Mouse (Mus musculus) T-helper 17 cell (primary cell): ENCODE measurements at regions not wholly inside any gene's neighbourhood (a gene's known extent, or its start where the extent isn't known, plus 50 kb on each side); places are given as distances from the start of the nearest gene placed in this dataset.

ENCODE experiments used
- in situ Hi-C, 2 experiments: fragments of 300-600 bp; cut with MboI, MseI; formaldehyde crosslinking; loops; 1 replicate in 1 of 2; 2 replicates in 1 of 2; pipeline ENCODE4 v1.15.1; 2025; ENCODE audit warnings: high pct_unique_total_duplicates in 2 of 2

- in situ Hi-C loops, result no loop called here
These were observed 343.6 kb upstream of the Fam19a5 start for GRCm38 (mm10) chr15:87200282-87201048.

GRCm38 (mm10) chr15:87201055-87201454 is 343.0 kb upstream of the Fam19a5 start:
- in situ Hi-C loops, result no loop called here

DNA sequence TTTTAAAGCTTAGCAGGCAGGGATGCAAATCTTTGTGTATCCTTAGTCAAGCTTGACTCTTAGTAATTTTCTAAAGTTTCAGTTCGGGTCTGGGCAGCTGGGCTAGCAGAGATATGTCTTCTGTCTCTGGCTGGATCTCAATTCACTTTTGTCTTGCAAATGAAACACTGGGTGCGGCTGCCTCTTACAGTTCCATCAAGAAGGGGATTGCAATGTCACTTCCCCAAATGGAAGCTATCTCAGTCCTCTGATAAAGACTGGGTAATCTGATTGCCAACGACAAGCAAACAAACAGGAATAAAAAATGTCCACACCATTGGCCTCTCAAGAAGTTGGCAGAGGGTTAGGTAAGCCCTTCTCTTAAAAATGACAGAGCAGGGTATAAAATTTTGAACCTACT is 314.1 kb upstream of the Fam19a5 start:
- in situ Hi-C loops, result no loop called here

DNA sequence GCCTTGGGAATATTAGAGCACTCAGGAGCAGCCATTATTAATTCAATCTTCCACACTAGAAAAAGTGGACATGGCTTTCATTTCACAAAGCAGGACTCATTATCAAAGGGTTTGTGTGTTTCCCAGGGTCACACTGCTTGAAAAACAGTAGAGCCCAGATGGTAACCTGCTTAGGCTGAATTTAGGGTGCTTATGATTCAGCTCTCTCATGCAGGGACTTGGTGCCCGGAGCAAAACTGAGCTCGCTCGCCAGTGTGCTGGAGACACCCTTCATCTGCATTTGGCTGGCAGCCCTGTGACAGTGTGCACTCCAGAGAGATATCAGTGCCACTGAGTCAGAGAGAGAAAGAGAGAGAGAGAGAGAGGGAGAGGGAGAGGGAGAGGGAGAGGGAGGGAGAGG is 308.0 kb upstream of the Fam19a5 start:
- in situ Hi-C loops, result no loop called here

DNA sequence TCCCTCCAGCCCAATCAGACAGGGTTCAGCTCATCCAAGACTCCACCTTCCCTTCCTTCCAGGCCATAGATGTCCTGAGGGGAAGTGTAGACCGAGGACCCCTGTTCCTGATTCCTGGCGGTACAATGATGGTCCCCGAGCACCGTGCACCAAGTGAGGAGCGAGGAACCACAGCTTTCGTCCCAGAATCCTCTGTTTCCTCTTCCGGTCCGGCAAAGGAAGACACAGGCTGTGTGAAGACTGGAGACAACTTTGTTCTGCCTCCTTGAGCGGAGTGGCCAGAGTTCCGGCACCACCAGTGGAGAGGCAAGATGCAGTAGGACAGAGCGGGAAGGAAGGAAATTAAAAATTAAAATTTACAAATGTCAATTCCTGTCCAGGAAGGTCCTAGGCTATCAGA is 305.0 kb upstream of the Fam19a5 start:
- in situ Hi-C loops, result no loop called here

DNA sequence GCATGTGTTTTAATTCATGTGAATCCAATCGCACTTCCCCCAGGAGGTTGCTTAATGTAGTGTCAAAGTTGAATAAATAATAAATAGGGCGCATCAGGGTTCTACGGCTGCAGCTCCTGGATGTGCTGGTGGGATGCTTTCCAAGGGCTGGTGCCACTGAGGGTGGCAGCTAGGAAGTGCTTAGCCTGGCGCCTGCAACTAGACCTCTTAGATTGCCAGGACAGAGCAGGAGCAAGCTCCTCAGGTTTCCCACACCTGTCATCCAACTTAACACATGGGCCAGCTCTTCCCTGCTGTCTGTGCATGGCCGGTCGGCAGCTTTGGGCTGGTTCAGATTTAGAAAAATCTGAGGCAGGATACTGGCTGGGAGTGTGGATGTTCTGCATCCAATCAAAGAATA is 282.6 kb upstream of the Fam19a5 start:
- in situ Hi-C loops, result loop anchor here in 1 of 2 experiments (5.0 kb wide), 1 partner anchor 91 kb away; no protein-coding TSS in a partner anchor

DNA sequence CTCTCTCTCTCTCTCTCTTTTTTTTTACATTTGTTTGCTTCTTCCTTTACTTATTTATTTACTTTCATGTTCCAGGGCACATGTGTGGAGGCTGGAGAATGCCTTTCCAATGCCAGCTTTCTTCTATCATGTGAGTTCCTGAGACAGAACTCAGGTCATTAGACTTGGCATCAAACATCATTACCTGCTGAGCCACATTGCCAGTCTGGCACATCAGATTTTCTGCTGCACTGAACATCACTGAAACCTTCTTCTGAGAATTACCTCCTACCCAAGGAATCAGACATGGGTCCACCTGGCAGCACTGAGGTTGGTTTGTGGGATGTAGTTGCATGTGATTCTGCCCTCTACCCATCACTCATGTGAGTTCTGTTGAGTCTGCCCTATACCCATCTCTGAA is 279.2 kb upstream of the Fam19a5 start:
- in situ Hi-C loops, result loop anchor here in 1 of 2 experiments (5.0 kb wide), 1 partner anchor 87 kb away; no protein-coding TSS in a partner anchor

DNA sequence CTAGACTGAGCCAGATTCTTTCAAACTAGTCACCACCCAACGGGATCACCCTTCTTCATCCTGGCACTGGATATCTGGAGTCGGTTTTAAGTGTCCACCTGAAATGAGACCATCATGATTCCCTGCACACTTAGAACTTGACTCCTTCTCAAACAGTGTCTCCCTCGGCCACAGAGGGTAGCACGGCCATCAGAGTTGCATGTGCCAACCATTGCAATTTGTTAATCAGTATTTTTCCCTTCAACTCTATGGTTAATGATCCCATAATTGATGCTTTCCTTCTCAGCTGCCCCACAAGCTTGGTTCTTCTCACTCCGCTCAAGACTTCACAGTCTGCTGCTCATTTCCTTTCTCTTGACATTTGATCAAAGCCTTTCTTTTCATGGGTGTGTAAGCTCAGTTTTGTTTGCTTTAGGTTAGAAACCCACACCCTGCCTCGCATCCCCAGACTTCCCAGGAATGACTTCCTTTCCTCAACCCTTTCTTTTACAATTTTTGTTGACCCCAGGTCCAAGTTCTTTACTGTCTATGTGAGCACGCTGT is 253.0 kb upstream of the Fam19a5 start:
- in situ Hi-C loops, result no loop called here

DNA sequence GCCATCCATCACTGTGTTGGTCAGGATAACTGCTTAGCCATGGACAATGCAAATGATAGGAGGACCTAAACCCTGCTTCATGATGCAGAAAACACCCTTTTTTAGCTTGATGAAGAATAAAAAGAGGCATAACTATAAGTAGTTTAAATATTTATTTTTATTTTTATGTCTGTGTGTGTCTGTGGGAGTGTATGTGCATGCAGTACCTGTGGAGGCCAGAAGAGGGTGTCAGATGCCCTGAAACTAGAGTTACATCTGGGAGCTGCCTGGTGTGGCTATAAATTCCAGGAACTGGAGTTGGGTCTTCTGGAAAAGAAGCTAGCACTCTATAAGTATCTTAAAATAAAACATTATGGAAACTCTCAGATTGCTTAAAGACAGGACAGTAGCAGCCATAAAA is 224.2 kb upstream of the Fam19a5 start:
- in situ Hi-C loops, result no loop called here

DNA sequence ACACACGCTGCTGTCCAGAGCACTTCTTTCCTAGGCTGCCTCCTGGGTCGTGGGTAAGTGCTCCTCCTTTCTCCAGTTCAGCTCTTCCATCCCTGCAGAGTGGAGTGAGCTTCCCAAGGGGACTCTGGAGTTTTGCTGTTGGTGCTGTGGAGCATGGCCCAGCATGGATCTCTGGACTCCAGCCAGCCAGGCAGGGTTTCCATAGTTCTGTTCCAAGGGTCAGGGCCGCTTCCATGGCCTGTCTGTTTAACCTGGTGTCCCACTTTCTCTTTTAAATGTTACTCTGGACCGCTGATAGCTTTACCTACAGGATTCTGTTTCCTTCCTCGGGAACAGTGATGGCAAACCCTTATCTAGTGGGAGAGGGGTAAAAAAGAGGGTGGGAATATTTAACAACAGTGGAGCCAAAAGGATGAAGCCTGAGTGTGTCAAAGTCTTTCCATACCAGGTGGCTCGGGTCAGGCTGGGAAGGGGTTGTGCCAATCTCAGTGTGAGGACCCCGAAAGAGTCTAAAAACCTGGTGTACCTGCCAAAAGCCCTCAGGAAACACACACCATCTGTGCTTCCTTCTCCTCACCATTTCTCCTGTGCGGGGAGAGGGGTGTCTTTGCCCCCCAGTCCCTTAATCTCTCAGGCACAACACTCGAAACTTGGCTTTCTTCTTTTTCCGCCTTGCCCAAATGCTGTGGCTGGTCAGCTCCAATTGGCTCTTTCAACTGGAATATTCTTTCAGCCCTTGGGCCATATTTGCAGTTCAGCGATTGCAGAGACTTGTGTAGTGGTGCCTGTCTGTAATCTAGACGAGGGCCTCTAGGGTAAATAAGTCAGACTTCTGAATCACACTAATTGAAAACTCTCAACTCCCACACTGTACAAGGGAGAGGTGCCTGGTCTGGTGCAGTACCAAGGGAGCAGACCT is 222.8 kb upstream of the Fam19a5 start:
- in situ Hi-C loops, result no loop called here

DNA sequence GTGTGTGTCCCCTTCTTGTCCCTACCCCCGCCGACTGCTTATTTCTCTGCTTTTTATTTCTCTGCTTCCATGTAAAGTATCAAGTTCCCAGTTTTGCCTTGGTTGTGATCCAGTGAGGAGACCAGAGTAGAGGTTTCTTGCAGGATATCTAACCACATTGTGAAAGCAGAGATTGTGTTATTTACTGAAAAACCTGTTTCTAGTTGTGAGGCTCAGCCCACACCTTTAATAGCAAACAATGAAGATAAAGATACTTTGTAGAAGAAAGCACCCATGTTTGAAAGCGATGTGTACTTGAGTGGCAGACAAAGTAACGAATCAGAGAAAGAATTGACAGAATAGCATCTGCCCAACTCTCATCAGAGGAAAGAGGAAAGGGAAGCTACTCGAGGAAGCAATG is 218.7 kb upstream of the Fam19a5 start:
- in situ Hi-C loops, result no loop called here

DNA sequence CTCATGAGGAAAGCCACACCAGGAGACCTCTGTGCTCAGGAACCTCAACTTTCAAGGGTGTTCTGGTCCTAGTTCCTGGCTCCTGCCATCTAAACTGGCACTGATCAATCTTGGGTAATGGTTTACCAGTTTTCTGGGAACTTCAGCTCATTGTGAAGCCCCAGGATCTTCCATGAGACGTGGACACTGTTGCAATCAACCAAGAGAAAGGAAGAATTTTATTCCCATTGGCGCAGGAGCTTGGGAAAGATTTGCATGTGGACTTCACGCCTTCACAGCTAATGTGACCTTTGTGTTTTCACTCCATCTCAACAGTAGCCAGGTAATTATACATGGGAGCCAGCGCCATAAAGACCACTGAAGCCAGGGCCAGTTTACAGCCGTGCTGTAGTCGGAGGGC is 217.8 kb upstream of the Fam19a5 start:
- in situ Hi-C loops, result no loop called here

- in situ Hi-C loops, result no loop called here
These were observed 211.7 kb upstream of the Fam19a5 start for GRCm38 (mm10) chr15:87332441-87332840.

- in situ Hi-C loops, result no loop called here
These were observed 210.6 kb upstream of the Fam19a5 start for GRCm38 (mm10) chr15:87333527-87333926.

DNA sequence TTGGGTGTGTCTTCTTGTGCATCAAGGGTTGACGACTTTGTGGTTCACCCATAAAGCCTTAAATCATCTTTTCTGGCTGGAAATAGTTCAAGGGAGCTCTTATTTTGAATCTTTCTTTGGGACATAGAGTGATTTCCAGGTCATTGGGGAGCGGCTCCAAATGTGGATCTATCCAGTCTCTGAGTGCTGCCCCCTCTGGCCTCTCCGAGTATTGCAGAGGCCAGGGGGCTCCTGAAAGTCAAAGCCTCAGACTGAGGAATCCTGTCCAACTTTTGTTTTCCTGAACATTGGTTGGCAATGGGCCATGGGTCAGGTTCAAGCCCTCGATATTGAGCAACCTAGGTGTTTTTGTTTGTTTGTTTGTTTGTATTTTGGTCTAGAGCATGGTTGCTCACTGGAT is 209.7 kb upstream of the Fam19a5 start:
- in situ Hi-C loops, result no loop called here

DNA sequence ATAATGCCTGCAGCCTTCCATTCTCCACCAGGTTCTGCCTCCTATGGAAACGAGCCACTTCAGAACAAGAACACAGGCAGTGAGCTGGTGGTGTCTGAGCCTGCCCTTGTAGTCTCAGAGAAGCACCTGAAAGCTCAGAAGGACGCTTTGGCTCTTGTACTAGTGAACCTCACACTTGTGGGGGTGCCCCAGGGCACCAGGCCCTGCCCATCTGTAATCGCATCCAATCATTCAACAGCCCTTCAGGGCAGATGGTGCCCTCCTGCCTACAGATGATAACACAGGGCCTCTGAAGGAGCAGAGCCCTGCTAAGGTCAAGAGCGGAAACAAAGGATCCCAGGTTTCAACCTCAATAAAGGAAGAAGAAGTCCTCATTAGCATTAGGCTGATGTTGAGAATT is 208.8 kb upstream of the Fam19a5 start:
- in situ Hi-C loops, result no loop called here

DNA sequence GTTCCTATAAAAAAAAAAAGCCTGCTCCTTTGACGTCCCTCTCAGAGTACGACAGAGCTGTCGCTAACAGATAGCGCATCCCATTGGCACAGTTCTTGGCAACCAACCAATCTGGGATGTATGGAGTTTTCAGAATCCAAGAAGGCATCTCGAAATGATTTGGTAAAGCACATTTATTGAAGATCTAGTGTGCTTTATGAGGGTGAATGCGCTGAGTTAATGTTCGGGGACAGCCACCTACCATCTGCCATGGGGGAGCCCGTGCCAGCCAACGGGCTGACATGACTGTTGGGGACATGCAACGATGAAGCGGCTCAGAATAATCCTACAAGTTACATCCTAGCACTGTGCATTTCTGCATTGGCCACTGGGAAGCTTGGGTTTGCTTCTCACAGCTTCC is 208.4 kb upstream of the Fam19a5 start:
- in situ Hi-C loops, result no loop called here

GRCm38 (mm10) chr15:87339904-87340303 is 204.2 kb upstream of the Fam19a5 start:
- in situ Hi-C loops, result no loop called here

DNA sequence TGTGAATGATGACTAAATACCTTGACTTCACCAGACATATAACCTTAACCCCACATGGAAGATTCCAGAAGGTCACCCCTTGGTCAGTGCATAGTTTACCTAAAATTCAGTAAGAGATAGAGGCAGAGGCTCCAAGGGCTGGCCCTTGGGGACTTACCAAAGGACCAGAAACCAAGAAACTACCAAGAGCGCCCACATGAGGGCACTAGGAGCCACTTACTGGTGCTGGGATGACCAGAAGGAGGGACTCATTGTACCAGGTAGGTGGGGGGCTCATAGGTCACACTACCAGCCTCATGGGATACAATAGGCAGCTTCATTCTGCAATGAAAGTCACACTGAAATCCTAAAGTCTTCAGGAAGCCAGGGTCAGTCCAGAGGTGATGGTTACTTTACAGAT is 201.4 kb upstream of the Fam19a5 start:
- in situ Hi-C loops, result no loop called here

GRCm38 (mm10) chr15:87345826-87346225 is 198.3 kb upstream of the Fam19a5 start:
- in situ Hi-C loops, result no loop called here

- in situ Hi-C loops, result loop anchor here in 1 of 2 experiments (5.0 kb wide), 1 partner anchor 87 kb away; no protein-coding TSS in a partner anchor
These were observed 194.4 kb upstream of the Fam19a5 start for GRCm38 (mm10) chr15:87349533-87350247.

GRCm38 (mm10) chr15:87352812-87353211 is 191.3 kb upstream of the Fam19a5 start:
- in situ Hi-C loops, result loop anchor here in 1 of 2 experiments (5.0 kb wide), 1 partner anchor 91 kb away; no protein-coding TSS in a partner anchor
